In the genomic region with DNA sequence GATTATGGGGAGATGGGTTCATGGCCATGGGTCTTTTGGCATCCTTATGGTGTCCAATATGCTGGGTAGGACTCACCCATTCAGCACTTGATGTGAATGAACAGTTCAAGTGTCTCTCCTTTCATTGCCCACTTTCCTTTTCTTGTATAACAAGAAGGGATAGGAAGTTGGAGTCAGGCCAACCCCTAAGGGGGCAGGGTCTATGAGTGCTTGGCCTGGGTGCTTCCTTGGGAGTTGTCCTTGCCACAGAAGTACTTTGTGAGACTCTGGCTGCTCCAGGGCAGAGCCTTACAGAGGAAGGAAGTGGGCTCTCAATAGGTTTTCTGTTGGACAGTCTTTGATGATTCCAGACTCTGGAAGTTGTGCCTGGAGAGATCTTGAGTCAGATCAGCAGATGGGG, we compare ENCODE assay signal across 34 mouse cellular contexts. TPM values are rescaled to one million over a fixed set of nuclear protein-coding genes. Genes with fewer than 3 reads are reported as not detected.
DNase-seq lines count a peak whose midpoint lies in the region; ATAC-seq and TF ChIP-seq lines count a peak whose summit lies in the region.
"Had no signal": no experiment of that assay in that cellular context is flagged by ENCODE, and none has a peak within 500 bp of the region (broad histone marks: within the 10 kb centered on the region; RNA-seq: fewer than 3 reads in every experiment).

No protein-coding gene starts in this region.

- 0 out of 2 replicates have a peak, but pooled peaks cover 1% of the 10 kb centered on the region for H3K36me3 ChIP-seq in kidney, adult 2 months (ENCODE audit: control insufficient read depth, insufficient read depth, low read length)
- H3K36me3 ChIP-seq in lung, postnatal 0 days (ENCODE audit: insufficient read depth, low read length) = 0 out of 2 replicates have a peak, but pooled peaks cover 4% of the 10 kb centered on the region
- H3K36me3 ChIP-seq: hindbrain, embryonic 12.5 days; intestine, embryonic 15.5 days; liver, embryonic 13.5 days; midbrain, embryonic 12.5 days; neural tube, embryonic 13.5 days had no signal

- no peaks in the 10 kb centered on the region for H3K9me3 ChIP-seq in lung, postnatal 0 days (ENCODE audit: low read length)
- H3K9me3 ChIP-seq: embryonic facial prominence, embryonic 13.5 days; heart, embryonic 10.5 days; heart, embryonic 15.5 days; hindbrain, embryonic 12.5 days; intestine, embryonic 15.5 days; limb, embryonic 10.5 days; limb, embryonic 15.5 days; liver, embryonic 13.5 days; lung, embryonic 15.5 days; megakaryocyte, embryonic 14.5 days; midbrain, embryonic 12.5 days; neural tube, embryonic 13.5 days; stomach, embryonic 15.5 days had no signal

- TF ChIP-seq POLR2A in kidney, adult 2 months (IDR thresholded peaks at IDR 0.05; ENCODE audit: low read depth, low read length) = no peak

- peak; percentile 54 for ATAC-seq in lung, postnatal 0 days
- ATAC-seq: activated CD4-positive, CD25-positive, alpha-beta regulatory T cell, adult 4 months; CD4-positive, CD25-positive, alpha-beta regulatory T cell, adult 4 months; forebrain, embryonic 16.5 days; hindbrain, postnatal 0 days; intestine, embryonic 15.5 days had no signal

- H3K27me3 ChIP-seq in kidney, adult 2 months (replicated peaks; ENCODE audit: control insufficient read depth, insufficient read depth, low read length) = no peaks in the 10 kb centered on the region
- H3K27me3 ChIP-seq in lung, postnatal 0 days (replicated peaks; ENCODE audit: insufficient read depth, low read length) = no peaks in the 10 kb centered on the region
- H3K27me3 ChIP-seq: embryonic facial prominence, embryonic 13.5 days; heart, embryonic 15.5 days; intestine, embryonic 15.5 days; limb, embryonic 15.5 days; liver, embryonic 13.5 days; lung, embryonic 15.5 days; megakaryocyte, embryonic 14.5 days; neural tube, embryonic 13.5 days; stomach, embryonic 15.5 days had no signal

- peak; percentile 20 for DNase-seq in kidney, postnatal 10 days
- no peak for DNase-seq in kidney, adult 2 months
- DNase-seq in lung, adult 18-20 months = peak; percentile 17 to 66
- DNase-seq in lung, postnatal 0 days (ENCODE audit: low spot score) = peak; percentile 43
- DNase-seq in lung, postnatal 4 days = peak; percentile 22 to 46
- DNase-seq in thymus, postnatal 4 days = no peak
- DNase-seq in layer of hippocampus, adult 8-10 months (ENCODE audit: low spot score in 2 of 2) = no peak
- DNase-seq: adrenal gland, adult 2 months; adrenal gland, postnatal 36 days; cerebellum, adult 2 months; cerebellum, postnatal 36 days; gastrocnemius, postnatal 10 days; heart, postnatal 36 days; kidney, adult 8-10 months; kidney, postnatal 4 days; layer of hippocampus, postnatal 36 days; liver, embryonic 13.5 days had no signal

- H3K27ac ChIP-seq in kidney, adult 2 months (ENCODE audit: insufficient read depth, low read depth, low read length) = no peak overlapping the region
- H3K27ac ChIP-seq in lung, postnatal 0 days (ENCODE audit: low read length) = no peak overlapping the region
- H3K27ac ChIP-seq: embryonic facial prominence, embryonic 13.5 days; heart, embryonic 10.5 days; heart, embryonic 15.5 days; hindbrain, embryonic 12.5 days; hindbrain, postnatal 0 days; intestine, embryonic 15.5 days; limb, embryonic 10.5 days; limb, embryonic 15.5 days; liver, embryonic 13.5 days; lung, embryonic 15.5 days; midbrain, embryonic 12.5 days; neural tube, embryonic 13.5 days; stomach, embryonic 15.5 days had no signal

- H3K4me1 ChIP-seq in kidney, adult 2 months (ENCODE audit: control insufficient read depth, insufficient read depth, low read length) = no peaks in the 10 kb centered on the region
- no peaks in the 10 kb centered on the region for H3K4me1 ChIP-seq in lung, postnatal 0 days (ENCODE audit: insufficient read depth, low read depth, low read length)

- no peak overlapping the region for H3K4me3 ChIP-seq in kidney, adult 2 months (ENCODE audit: insufficient read depth, low read depth, low read length)
- no peak overlapping the region for H3K4me3 ChIP-seq in lung, postnatal 0 days (ENCODE audit: low read depth, low read length)
- H3K4me3 ChIP-seq: embryonic facial prominence, embryonic 13.5 days; erythroblast, embryonic 14.5 days; heart, embryonic 10.5 days; heart, embryonic 15.5 days; hindbrain, embryonic 12.5 days; intestine, embryonic 15.5 days; limb, embryonic 10.5 days; limb, embryonic 15.5 days; liver, embryonic 13.5 days; lung, embryonic 15.5 days; megakaryocyte, embryonic 14.5 days; midbrain, embryonic 12.5 days; neural tube, embryonic 13.5 days; stomach, embryonic 15.5 days had no signal

- no peak overlapping the region for H3K9ac ChIP-seq in lung, postnatal 0 days (replicated peaks; ENCODE audit: low read depth)
- H3K9ac ChIP-seq: embryonic facial prominence, embryonic 13.5 days; heart, embryonic 15.5 days; hindbrain, embryonic 12.5 days; intestine, embryonic 15.5 days; limb, embryonic 15.5 days; liver, embryonic 13.5 days; lung, embryonic 15.5 days; midbrain, embryonic 12.5 days; neural tube, embryonic 13.5 days; stomach, embryonic 15.5 days had no signal

- H3K4me2 ChIP-seq in lung, postnatal 0 days (replicated peaks; ENCODE audit: low read depth, low read length) = no peak overlapping the region
- H3K4me2 ChIP-seq: embryonic facial prominence, embryonic 13.5 days; heart, embryonic 15.5 days; hindbrain, embryonic 12.5 days; intestine, embryonic 15.5 days; limb, embryonic 15.5 days; liver, embryonic 13.5 days; lung, embryonic 15.5 days; midbrain, embryonic 12.5 days; neural tube, embryonic 13.5 days; stomach, embryonic 15.5 days had no signal

- no peak for TF ChIP-seq CTCF in kidney, adult 2 months (conservative IDR thresholded peaks at IDR 0.05; ENCODE audit: insufficient read depth, insufficient read length, low read depth, low read length)
- no peak for TF ChIP-seq CTCF in lung, postnatal 0 days (IDR thresholded peaks at IDR 0.05)

- no peak for TF ChIP-seq EP300 in lung, postnatal 0 days (IDR thresholded peaks at IDR 0.05)

RNA-seq across cellular contexts. Expression of a gene that starts 58.9 kb away (rescaled TPM):
- 17.7 and 19.6 TPM in 2 replicates for polyA plus RNA-seq in kidney, adult 2 months (2012; rRNA removed)
- 14.0 and 17.8 TPM in 2 replicates for polyA plus RNA-seq in lung, postnatal 0 days (2015; fragmentation: Nextera tagmentation; extraction: Ambion mirVana)
- total RNA-seq in layer of hippocampus, adult 8-10 months (2022) = 10 to 100 TPM; 27.5 to 31.6 (median 30.5) TPM
- polyA plus RNA-seq: erythroblast, embryonic 14.5 days had no signal

Comparison
In these comparisons a context has a peak if more than half of its experiments do, and no peak if none do; other contexts are left out.
1. DNase-seq: peak in kidney, postnatal 10 days (single experiment), lung, adult 18-20 months (2 of 2), lung, postnatal 0 days (single experiment) and lung, postnatal 4 days (2 of 2); none in kidney, adult 2 months (single experiment), thymus, postnatal 4 days (single experiment) and layer of hippocampus, adult 8-10 months (0 of 2).